Mouse (Mus musculus) embryonic facial prominence, embryonic 14.5 days (tissue): ENCODE results near the gene Rims3. TPM values are rescaled to one million over a fixed set of nuclear protein-coding genes. Genes with fewer than 3 reads are reported as not detected.

Experiments used
- ATAC-seq: fragments of 200-750 bp; cut with Nextera tagmentation; 2 replicates; pipeline ENCODE4 v1.8.0; 2017; ENCODE audit warnings: low read depth, moderate number of reproducible peaks, moderate TSS enrichment
- DNase-seq: peaks from one replicate; pipeline ENCODE4 v3.0.0-alpha.2; 2015; ENCODE audit warnings: low spot score
- H3K27ac ChIP-seq: fragments of 300-500 bp; sonication (generic); replicated peaks from 2 replicates; pipeline ENCODE4 v1.5.1; 2014; ENCODE audit warnings: low read depth, mild to moderate bottlenecking, low read length, moderate library complexity
- H3K27me3 ChIP-seq: fragments of 300-500 bp; sonication (generic); replicated peaks from 2 replicates; pipeline ENCODE4 v1.6.1; 2014; ENCODE audit warnings: low read length; ENCODE audit not compliant: control insufficient read depth, insufficient read depth
- H3K36me3 ChIP-seq: fragments of 300-500 bp; sonication (generic); 2 replicates; pipeline ENCODE4 v1.6.1; 2014; ENCODE audit warnings: low read length, mixed read lengths; ENCODE audit not compliant: control insufficient read depth, insufficient read depth
- H3K4me1 ChIP-seq: fragments of 300-500 bp; sonication (generic); 2 replicates; pipeline ENCODE4 v1.6.1; 2014; ENCODE audit warnings: antibody characterized with exemption, low read length; ENCODE audit not compliant: control insufficient read depth, insufficient read depth
- H3K4me2 ChIP-seq: fragments of 300-500 bp; sonication (generic); 2 replicates; pipeline ENCODE4 v1.6.1; 2014; ENCODE audit warnings: low read depth, mild to moderate bottlenecking, low read length, moderate library complexity, mixed read lengths
- H3K4me3 ChIP-seq: fragments of 300-500 bp; sonication (generic); 2 replicates; pipeline ENCODE4 v1.5.1; 2014; ENCODE audit warnings: low read depth, mild to moderate bottlenecking, low read length
- H3K9ac ChIP-seq: fragments of 300-500 bp; sonication (generic); 2 replicates; pipeline ENCODE4 v1.6.1; 2014; ENCODE audit warnings: low read depth, mild to moderate bottlenecking, low read length, moderate library complexity, mixed read lengths
- H3K9me3 ChIP-seq: fragments of 300-500 bp; sonication (generic); 2 replicates; pipeline ENCODE4 v1.6.1; 2016; ENCODE audit warnings: low read length; ENCODE audit not compliant: control insufficient read depth
- WGBS: fragments of 180-500 bp; shearing (Covaris S2); extraction: QIAGEN DNeasy Blood & Tissue Kit; methylation state at CpG from one replicate; pipeline ENCODE4 v1.1.7; 2014; 5-methylcytosine and 5-hydroxymethylcytosine counted together
- microRNA-seq: library from miRNA; unstranded; fragments of <30 nt; microRNA quantifications from one replicate; pipeline ENCODE4, GENCODE M21; 2016; ENCODE audit warnings: borderline number of aligned reads
- polyA plus RNA-seq: library from polyadenylated mRNA; unstranded; fragments of >200 nt; fragmentation: Nextera tagmentation; extraction: Ambion mirVana; gene quantifications from 2 replicates; pipeline ENCODE4 v1.2.1, GENCODE M21; 2014

Gene Rims3
- polyA plus RNA-seq, 1 experiment from 2014 or later = 3.4 TPM

DNA sequence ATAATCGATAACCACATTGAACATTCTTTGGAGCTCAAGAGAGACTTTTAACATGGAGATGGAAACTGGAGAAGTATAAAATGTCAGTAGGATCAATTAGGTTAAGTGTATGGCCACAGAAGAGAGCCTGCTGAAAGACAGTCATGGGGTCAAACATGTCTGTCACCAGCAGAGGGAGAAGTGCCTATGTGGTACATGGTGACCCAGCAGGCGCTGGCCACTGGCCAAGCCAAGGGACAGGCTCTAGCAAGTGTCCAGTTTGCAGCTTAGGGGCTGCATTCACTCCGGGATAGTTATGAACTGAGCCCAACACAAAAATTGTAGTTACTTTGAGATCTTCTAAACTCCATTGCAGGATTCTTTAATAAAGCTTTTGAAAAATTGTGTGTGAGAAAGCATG lies 74.1 kb downstream of the Rims3 start:
- Histone ChIP-seq H3K4me2 (no peak overlapping the region), H3K9me3 (no peaks in the 10 kb centered on the region), H3K36me3 (0 out of 2 replicates have a peak, but pooled peaks cover 5% of the 10 kb centered on the region), H3K4me1 (no peaks in the 10 kb centered on the region), H3K4me3 (no peak overlapping the region), H3K27me3 (no peaks in the 10 kb centered on the region), H3K27ac (no peak overlapping the region), H3K9ac (no peak overlapping the region)
- WGBS = 81% methylated on average over 3 of the region's 3 CpGs
- DNase-seq (no peak), ATAC-seq (no peak)

DNA sequence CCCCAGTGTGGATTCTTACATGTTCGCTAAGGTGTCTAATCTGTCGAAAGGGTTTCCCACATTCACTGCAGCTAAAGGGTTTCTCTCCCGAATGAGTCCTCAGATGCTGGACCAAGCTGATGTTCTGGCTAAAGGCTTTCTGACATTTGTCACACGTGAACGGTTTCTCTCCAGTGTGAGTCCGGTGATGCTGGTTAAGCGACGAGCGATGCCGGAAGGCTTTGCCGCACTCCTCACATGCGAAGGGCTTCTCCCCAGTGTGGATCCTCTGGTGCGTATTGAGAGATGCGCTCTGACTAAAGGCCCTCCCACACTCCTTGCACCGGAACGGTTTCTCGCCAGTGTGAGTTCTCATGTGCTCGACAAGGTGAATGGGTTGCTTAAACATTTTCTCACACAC lies 76.1 kb downstream of the Rims3 start:
- H3K9ac ChIP-seq = no peak overlapping the region
- H3K27me3 ChIP-seq = no peaks in the 10 kb centered on the region
- no peak overlapping the region for H3K27ac ChIP-seq
- 92% methylated on average over 18 of the region's 18 CpGs for WGBS
- no peaks in the 10 kb centered on the region for H3K4me1 ChIP-seq
- no peaks in the 10 kb centered on the region for H3K9me3 ChIP-seq
- H3K4me3 ChIP-seq = no peak overlapping the region
- 0 out of 2 replicates have a peak, but pooled peaks cover 5% of the 10 kb centered on the region for H3K36me3 ChIP-seq
- no peak for ATAC-seq
- H3K4me2 ChIP-seq = no peak overlapping the region
- no peak for DNase-seq

DNA sequence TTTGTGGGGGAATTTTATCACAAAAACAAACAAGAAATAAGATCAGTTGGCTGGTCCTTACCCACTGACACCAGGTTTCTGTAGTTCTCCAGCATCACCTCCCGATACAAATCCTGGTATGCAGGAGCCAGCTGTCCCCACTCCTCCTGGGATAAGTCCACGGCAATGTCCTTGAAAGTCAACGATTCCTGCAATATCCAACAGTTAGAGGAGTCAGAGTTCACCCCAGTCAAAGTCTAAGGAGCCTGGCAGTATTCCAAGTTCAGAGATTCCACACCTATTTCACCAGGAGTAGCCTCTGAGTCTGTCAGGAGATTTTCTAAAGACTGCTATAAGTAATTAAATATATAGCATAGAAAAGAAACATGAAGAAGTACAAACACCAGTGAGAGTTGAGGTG lies 80.4 kb downstream of the Rims3 start:
- no peaks in the 10 kb centered on the region for H3K4me1 ChIP-seq
- no peak overlapping the region for H3K4me3 ChIP-seq
- H3K27ac ChIP-seq = no peak overlapping the region
- DNase-seq (no peak), ATAC-seq (no peak)
- no peak overlapping the region for H3K4me2 ChIP-seq
- H3K9ac ChIP-seq = no peak overlapping the region
- H3K9me3 ChIP-seq = no peaks in the 10 kb centered on the region
- WGBS = 77% methylated on average over 3 of the region's 3 CpGs
- H3K36me3 ChIP-seq = 0 out of 2 replicates have a peak, but pooled peaks cover 5% of the 10 kb centered on the region
- no peaks in the 10 kb centered on the region for H3K27me3 ChIP-seq

Small RNA genes within 50 kb of the gene (microRNA-seq; reads per million reads assigned to microRNA genes)
- not detected for gene Gm23936

Other genes with a start within 250 kb of the Rims3 start
- gene Cited4, start 188.2 kb upstream of the Rims3 start, polyA plus RNA-seq = 3.4 and 4.7 TPM in 2 replicates
- gene Kcnq4, start 106.2 kb upstream of the Rims3 start, polyA plus RNA-seq = 3.2 and 3.9 TPM in 2 replicates
- 90.5 and 101 TPM in 2 replicates for gene Nfyc, start 23.2 kb upstream of the Rims3 start, polyA plus RNA-seq
- 16.7 and 22.2 TPM in 2 replicates for gene Exo5, start 70.2 kb downstream of the Rims3 start, polyA plus RNA-seq
- gene Zfp69, start 96.9 kb downstream of the Rims3 start, polyA plus RNA-seq = 6.1 and 6.6 TPM in 2 replicates
- gene Smap2, start 162.4 kb downstream of the Rims3 start, polyA plus RNA-seq = 18.4 and 19.2 TPM in 2 replicates
- gene Col9a2, start 184.6 kb downstream of the Rims3 start, polyA plus RNA-seq = 46.4 and 71.1 TPM in 2 replicates
- gene Zmpste24, start 243.4 kb downstream of the Rims3 start, polyA plus RNA-seq = 23.9 and 25.9 TPM in 2 replicates